Mouse (Mus musculus): ENCODE measurements around the gene Stx3. TPM values are rescaled to one million over a fixed set of nuclear protein-coding genes. Genes with fewer than 3 reads are reported as not detected.

Gene Stx3
- total RNA-seq, 4 experiments from 2014 or later: 29.3 to 38.0 (median 34.6) TPM

GRCm38 (mm10) chr19:11808452-11808851, 10.8 kb downstream of the Stx3 start:
- DNase-seq (ENCODE audit: low spot score in 2 of 2): no peak

- DNase-seq (ENCODE audit: low spot score in 2 of 2): no peak
Measured at GRCm38 (mm10) chr19:11807822-11808221, 11.4 kb downstream of the Stx3 start.

- no peak for DNase-seq (ENCODE audit: low spot score in 2 of 2)
Measured at GRCm38 (mm10) chr19:11807251-11807650, 12.0 kb downstream of the Stx3 start.

- DNase-seq (ENCODE audit: low spot score in 2 of 2): no peak
Measured at GRCm38 (mm10) chr19:11804423-11804822, 14.8 kb downstream of the Stx3 start.

GRCm38 (mm10) chr19:11800531-11801315, 18.5 kb downstream of the Stx3 start:
- DNase-seq (ENCODE audit: low spot score in 2 of 2): no peak

GRCm38 (mm10) chr19:11794447-11794846, 24.8 kb downstream of the Stx3 start:
- DNase-seq (ENCODE audit: low spot score in 2 of 2): no peak

- no peak for DNase-seq (ENCODE audit: low spot score in 2 of 2)
Measured at GRCm38 (mm10) chr19:11793741-11794359, 25.4 kb downstream of the Stx3 start.

- DNase-seq (ENCODE audit: low spot score in 2 of 2): no peak
Measured at GRCm38 (mm10) chr19:11791825-11792224, 27.4 kb downstream of the Stx3 start.

- DNase-seq (ENCODE audit: low spot score in 2 of 2): no peak
Measured at GRCm38 (mm10) chr19:11788876-11789275, 30.3 kb downstream of the Stx3 start.

- no peak for DNase-seq (ENCODE audit: low spot score in 2 of 2)
Measured at GRCm38 (mm10) chr19:11787826-11788225, 31.4 kb downstream of the Stx3 start.

- DNase-seq (ENCODE audit: low spot score in 2 of 2): no peak
Measured at GRCm38 (mm10) chr19:11785409-11786154, 33.6 kb downstream of the Stx3 start.

GRCm38 (mm10) chr19:11777191-11777865, 41.9 kb downstream of the Stx3 start:
- DNase-seq (ENCODE audit: low spot score in 2 of 2): peak in 1 of 2 experiments; percentile 74

- DNase-seq (ENCODE audit: low spot score in 2 of 2): peak; percentile 82 to 90
Measured at GRCm38 (mm10) chr19:11770205-11770892, 48.9 kb downstream of the Stx3 start, which contains the start of gene Mrpl16. Gene Mrpl16, plus strand, starts transcription at chr19:11770391.

GRCm38 (mm10) chr19:11769257-11769920, 49.8 kb downstream of the Stx3 start:
- no peak for DNase-seq (ENCODE audit: low spot score in 2 of 2)

- DNase-seq (ENCODE audit: low spot score in 2 of 2): no peak
Measured at GRCm38 (mm10) chr19:11768163-11768562, 51.0 kb downstream of the Stx3 start.

- DNase-seq (ENCODE audit: low spot score in 2 of 2): no peak
Measured at GRCm38 (mm10) chr19:11766413-11766812, 52.8 kb downstream of the Stx3 start.

- no peak for DNase-seq (ENCODE audit: low spot score in 2 of 2)
Measured at GRCm38 (mm10) chr19:11765059-11765458, 54.1 kb downstream of the Stx3 start.

GRCm38 (mm10) chr19:11747298-11747697, 71.9 kb downstream of the Stx3 start, which contains the start of gene Gif:
Gene Gif, plus strand, starts transcription at chr19:11747554.
- DNase-seq (ENCODE audit: low spot score in 2 of 2): no peak

- no peak for DNase-seq (ENCODE audit: low spot score in 2 of 2)
Measured at GRCm38 (mm10) chr19:11745680-11746079, 73.5 kb downstream of the Stx3 start.

- no peak for DNase-seq (ENCODE audit: low spot score in 2 of 2)
Measured at GRCm38 (mm10) chr19:11736455-11736854, 82.7 kb downstream of the Stx3 start.
